Mouse (Mus musculus) liver, postnatal 0 days (tissue): Measurements from ENCODE around the gene Rnf26. TPM values are rescaled to one million over a fixed set of nuclear protein-coding genes. Genes with fewer than 3 reads are reported as not detected.

ENCODE experiments used
- ATAC-seq: fragments of 200-750 bp; cut with Nextera tagmentation; 2 replicates; pipeline ENCODE4 v1.8.0; 2017; ENCODE audit warnings: mild to moderate bottlenecking, moderate library complexity
- DNase-seq: peaks from one replicate; pipeline ENCODE4 v3.0.0-alpha.2; 2016
- H3K27ac ChIP-seq: fragments of 300-500 bp; sonication (generic); 2 replicates; pipeline ENCODE4 v1.5.1; 2014; ENCODE audit warnings: antibody characterized with exemption, moderate library complexity, mild to moderate bottlenecking, low read depth
- H3K27me3 ChIP-seq: fragments of 300-500 bp; sonication (generic); 2 replicates; pipeline ENCODE4 v1.6.1; 2014; ENCODE audit warnings: low read length, control low read depth, mixed read lengths; ENCODE audit not compliant: insufficient read depth
- H3K36me3 ChIP-seq: fragments of 300-500 bp; sonication (generic); replicated peaks from 2 replicates; pipeline ENCODE4 v1.6.1; 2014; ENCODE audit warnings: mild to moderate bottlenecking, control low read depth, low read length, moderate library complexity, mixed read lengths; ENCODE audit not compliant: insufficient read depth
- H3K4me1 ChIP-seq: fragments of 300-500 bp; sonication (generic); 2 replicates; pipeline ENCODE4 v1.6.1; 2014; ENCODE audit warnings: antibody characterized with exemption, mild to moderate bottlenecking, control low read depth; ENCODE audit not compliant: insufficient read depth
- H3K4me2 ChIP-seq: fragments of 300-500 bp; sonication (generic); 2 replicates; pipeline ENCODE4 v1.6.1; 2014; ENCODE audit warnings: low read depth, mild to moderate bottlenecking, low read length, moderate library complexity, mixed read lengths
- H3K4me3 ChIP-seq: fragments of 300-500 bp; sonication (generic); 2 replicates; pipeline ENCODE4 v1.5.1; 2014; ENCODE audit warnings: low read depth, low read length
- H3K9ac ChIP-seq: fragments of 300-500 bp; sonication (generic); replicated peaks from 2 replicates; pipeline ENCODE4 v1.6.1; 2014; ENCODE audit warnings: mild to moderate bottlenecking, moderate library complexity
- H3K9me3 ChIP-seq: fragments of 300-500 bp; sonication (generic); 2 replicates; pipeline ENCODE4 v1.6.1; 2016; ENCODE audit warnings: mild to moderate bottlenecking, control low read depth, low read length, mixed read lengths
- CTCF ChIP-seq: sonication (generic); IDR thresholded peaks from 2 replicates; pipeline ENCODE4 v1.5.1; 2016; ENCODE audit warnings: antibody characterized with exemption, low read depth
- EP300 ChIP-seq: IDR thresholded peaks from 2 replicates; pipeline ENCODE4 v1.6.1; 2016; ENCODE audit warnings: antibody characterized with exemption, low read depth, mild to moderate bottlenecking
- WGBS: fragments of 180-500 bp; shearing (Covaris S2); extraction: QIAGEN DNeasy Blood & Tissue Kit; methylation state at CpG from one replicate; pipeline ENCODE4 v1.1.7; 2014; ENCODE audit not compliant: insufficient replicate concordance; 5-methylcytosine and 5-hydroxymethylcytosine counted together
- polyA plus RNA-seq: library from polyadenylated mRNA; unstranded; fragments of >200 nt; fragmentation: Nextera tagmentation; extraction: Ambion mirVana; gene quantifications from 2 replicates; pipeline ENCODE4 v1.2.1, GENCODE M21; 2015

Gene Rnf26
- polyA plus RNA-seq, 1 experiment from 2014 or later = 18.8 TPM

- Histone ChIP-seq H3K4me1 (peaks cover 26% of the 10 kb centered on the region), H3K36me3 (no peaks in the 10 kb centered on the region), H3K9me3 (no peaks in the 10 kb centered on the region), H3K27ac (no peak overlapping the region), H3K4me2 (no peak overlapping the region), H3K9ac (no peak overlapping the region), H3K27me3 (peaks cover 8% of the 10 kb centered on the region; the same call in 1 of the 2 replicates), H3K4me3 (no peak overlapping the region)
- DNase-seq (no peak), ATAC-seq (no peak)
- 48% methylated on average over 10 of the region's 10 CpGs for WGBS
- no peak for TF ChIP-seq EP300
- TF ChIP-seq CTCF = no peak
Observed at GRCm38 (mm10) chr9:44079997-44080780, 33.1 kb downstream of the Rnf26 start.

- ATAC-seq (peak; percentile 81), DNase-seq (peak; percentile 64)
- no peak for TF ChIP-seq CTCF
- TF ChIP-seq EP300 = peak; percentile 46; the same call in 1 of the 2 replicates
- Histone ChIP-seq H3K4me3 (no peak overlapping the region), H3K4me2 (no peak overlapping the region), H3K4me1 (peaks cover 16% of the 10 kb centered on the region), H3K9me3 (no peaks in the 10 kb centered on the region), H3K9ac (no peak overlapping the region), H3K27me3 (peaks cover 6% of the 10 kb centered on the region; the same call in 1 of the 2 replicates), H3K36me3 (no peaks in the 10 kb centered on the region), H3K27ac (no peak overlapping the region)
- 33% methylated on average over 15 of the region's 16 CpGs for WGBS
Observed at GRCm38 (mm10) chr9:44078955-44079756, 34.2 kb downstream of the Rnf26 start.

DNA sequence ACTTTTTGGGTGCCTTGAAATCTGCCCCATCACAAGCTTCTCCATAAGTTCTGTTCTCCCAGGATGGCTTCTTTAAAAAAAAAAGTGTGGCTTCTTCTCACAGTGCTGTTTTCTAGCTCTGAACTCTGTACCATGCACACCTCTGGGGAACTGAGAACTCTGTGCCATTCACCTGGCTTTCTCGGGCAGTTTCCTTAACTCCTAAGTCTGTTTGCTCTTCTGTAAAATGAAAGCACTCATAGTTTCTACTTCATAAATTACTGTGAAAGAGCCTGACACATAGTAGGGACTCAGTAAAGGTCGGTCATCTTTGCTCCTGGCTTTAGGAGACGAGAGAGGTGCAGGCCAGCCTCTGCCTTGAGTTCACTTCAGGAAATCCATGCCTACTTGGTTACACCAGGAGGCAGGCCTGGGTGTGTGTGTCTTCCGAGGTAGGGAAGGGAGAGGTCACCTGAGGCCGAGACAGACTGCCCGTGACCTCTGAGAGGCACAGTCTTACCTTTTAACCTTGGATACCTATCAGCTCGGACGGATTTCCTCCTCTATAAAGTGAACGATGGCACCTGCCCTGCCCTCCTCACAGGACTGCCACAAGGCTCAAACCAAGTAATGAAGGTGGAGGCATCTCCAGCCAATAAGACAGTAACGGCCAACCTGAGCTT lies 35.0 kb downstream of the Rnf26 start:
- ATAC-seq = no peak
- Histone ChIP-seq H3K9ac (no peak overlapping the region), H3K27me3 (peaks cover under 1% of the 10 kb centered on the region; the same call in 1 of the 2 replicates), H3K9me3 (no peaks in the 10 kb centered on the region), H3K27ac (no peak overlapping the region), H3K36me3 (no peaks in the 10 kb centered on the region), H3K4me1 (peaks cover 7% of the 10 kb centered on the region), H3K4me2 (no peak overlapping the region), H3K4me3 (no peak overlapping the region)
- no peak for TF ChIP-seq EP300
- TF ChIP-seq CTCF = no peak
- 76% methylated on average over 10 of the region's 10 CpGs for WGBS
- DNase-seq = no peak

DNA sequence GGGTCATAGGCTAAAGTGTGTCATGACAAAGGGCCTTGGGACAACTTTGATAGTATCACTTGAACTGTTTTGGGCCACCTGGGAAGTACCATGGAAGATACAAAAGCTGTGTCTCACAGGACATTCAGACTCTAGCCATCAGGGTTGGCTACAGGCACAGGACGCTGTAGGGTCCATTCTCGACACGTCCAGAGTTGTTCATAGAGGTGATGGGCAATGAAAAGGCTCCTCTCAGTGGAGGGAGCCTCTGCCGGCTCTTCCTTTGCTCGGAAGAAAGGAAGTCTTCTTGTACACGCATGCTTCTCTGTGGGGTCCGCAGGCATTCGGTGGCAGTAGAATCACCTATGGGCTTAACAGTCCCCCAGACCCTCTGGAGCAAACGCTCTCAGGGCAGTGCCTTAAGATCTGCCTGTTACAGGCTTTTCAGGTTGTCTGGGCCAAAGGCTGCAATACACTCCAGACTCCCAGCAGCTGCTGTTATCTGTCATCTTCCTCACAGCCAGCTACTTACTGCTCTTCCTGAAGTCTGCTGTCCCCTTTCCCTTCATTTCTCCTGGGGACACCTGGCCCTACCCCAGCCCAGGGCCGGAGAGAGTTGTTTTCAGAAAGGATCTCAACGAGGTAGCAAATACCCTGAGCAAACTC lies 35.9 kb downstream of the Rnf26 start:
- Histone ChIP-seq H3K27me3 (no peaks in the 10 kb centered on the region), H3K4me3 (no peak overlapping the region), H3K27ac (no peak overlapping the region), H3K36me3 (no peaks in the 10 kb centered on the region), H3K9me3 (no peaks in the 10 kb centered on the region), H3K4me2 (no peak overlapping the region), H3K4me1 (peaks cover 5% of the 10 kb centered on the region), H3K9ac (no peak overlapping the region)
- WGBS = 71% methylated on average over 11 of the region's 11 CpGs
- TF ChIP-seq EP300 (no peak), CTCF (no peak)
- ATAC-seq (no peak), DNase-seq (no peak)

DNA sequence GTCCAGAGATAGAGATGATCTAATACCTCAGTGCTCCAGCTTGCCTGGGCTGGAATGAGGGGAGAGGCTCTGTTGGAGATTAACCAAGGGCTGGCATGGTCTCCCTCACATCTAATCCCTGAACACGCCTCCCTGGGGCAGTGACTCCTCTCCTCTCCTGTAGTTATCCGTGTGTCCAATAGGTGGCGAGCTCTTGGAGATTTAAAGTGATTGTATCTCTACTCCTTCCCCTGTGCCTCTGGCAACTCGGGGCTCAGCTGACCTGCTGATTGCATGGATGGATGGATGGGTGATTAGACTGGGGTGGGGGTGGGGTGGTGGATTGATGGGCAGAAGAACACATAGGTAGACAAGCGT lies 36.6 kb downstream of the Rnf26 start:
- Histone ChIP-seq H3K4me2 (no peak overlapping the region), H3K4me1 (peaks cover 5% of the 10 kb centered on the region), H3K27me3 (no peaks in the 10 kb centered on the region), H3K4me3 (no peak overlapping the region), H3K36me3 (no peaks in the 10 kb centered on the region), H3K9ac (no peak overlapping the region), H3K9me3 (no peaks in the 10 kb centered on the region), H3K27ac (no peak overlapping the region)
- peak; percentile 63 for DNase-seq
- peak; percentile 29; the same call in 1 of the 2 replicates for ATAC-seq
- 23% methylated on average over 5 of the region's 5 CpGs for WGBS
- TF ChIP-seq CTCF (peak; percentile 70), EP300 (no peak)
